Mouse (Mus musculus) cerebellum, adult 18-20 months (tissue): ENCODE measurements at regions not wholly inside any gene's neighbourhood (a gene's known extent, or its start where the extent isn't known, plus 50 kb on each side); places are given as distances from the start of the nearest gene placed in this dataset.

Experiments used
- DNase-seq, 2 experiments: peaks; one replicate each; pipeline ENCODE4 v3.0.0; 2021

GRCm38 (mm10) chr10:125896646-125897045 is 69.3 kb upstream of the Lrig3 start:
- no peak for DNase-seq

- DNase-seq = no peak
Measured at GRCm38 (mm10) chr10:125899504-125899903, 66.5 kb upstream of the Lrig3 start.

GRCm38 (mm10) chr10:125900562-125900961 is 65.4 kb upstream of the Lrig3 start:
- no peak for DNase-seq

GRCm38 (mm10) chr10:125902668-125903067 is 63.3 kb upstream of the Lrig3 start:
- no peak for DNase-seq

GRCm38 (mm10) chr10:125912207-125912606 is 53.8 kb upstream of the Lrig3 start:
- no peak for DNase-seq
